Mouse (Mus musculus) heart, postnatal 4 days (tissue): ENCODE results near the gene Dcps. TPM values are rescaled to one million over a fixed set of nuclear protein-coding genes. Genes with fewer than 3 reads are reported as not detected.

ENCODE experiments used
- DNase-seq: peaks from one replicate; pipeline ENCODE4 v3.0.0; 2021
- total RNA-seq, 2 experiments: library from RNA; stranded (reverse); gene quantifications; 2 replicates each; pipeline ENCODE4 v1.2.3; 2021

Dcps gene
- total RNA-seq, result 10 to 100 TPM; 29.7 to 30.5 TPM

- DNase-seq, result peak; percentile 93
Measured at GRCm38 (mm10) chr9:35175251-35176123, at the start of gene Dcps. Gene Dcps, minus strand, starts transcription at chr9:35176061.

GRCm38 (mm10) chr9:35223466-35223865 is 47.6 kb upstream of the Dcps start:
- no peak for DNase-seq

GRCm38 (mm10) chr9:35217963-35218362 is 42.1 kb upstream of the Dcps start:
- DNase-seq, result no peak

- no peak for DNase-seq
Measured at GRCm38 (mm10) chr9:35211573-35212511, 36.0 kb upstream of the Dcps start.

- DNase-seq, result peak; percentile 99
Measured at GRCm38 (mm10) chr9:35210542-35211474, 34.9 kb upstream of the Dcps start, which contains the start of gene Foxred1. Gene Foxred1, minus strand, starts transcription at chr9:35211055.

- DNase-seq, result no peak
Measured at GRCm38 (mm10) chr9:35204421-35204820, 28.6 kb upstream of the Dcps start.

GRCm38 (mm10) chr9:35203536-35203935 is 27.7 kb upstream of the Dcps start:
- no peak for DNase-seq

GRCm38 (mm10) chr9:35200529-35201060 is 24.7 kb upstream of the Dcps start:
- DNase-seq, result no peak

GRCm38 (mm10) chr9:35199772-35200471 is 24.1 kb upstream of the Dcps start, which contains the start of the genes Srpr and Tirap:
Gene Srpr, plus strand, starts transcription at chr9:35200175.
Gene Tirap, minus strand, starts transcription at chr9:35200291.
- peak; percentile 97 for DNase-seq

- no peak for DNase-seq
Measured at GRCm38 (mm10) chr9:35198945-35199771, 23.3 kb upstream of the Dcps start.

GRCm38 (mm10) chr9:35198351-35198750 is 22.5 kb upstream of the Dcps start:
- DNase-seq, result no peak

- no peak for DNase-seq
Measured at GRCm38 (mm10) chr9:35197625-35198024, 21.8 kb upstream of the Dcps start.

- no peak for DNase-seq
Measured at GRCm38 (mm10) chr9:35194048-35194447, 18.2 kb upstream of the Dcps start.

- DNase-seq, result no peak
Measured at GRCm38 (mm10) chr9:35192983-35193542, 17.2 kb upstream of the Dcps start.

GRCm38 (mm10) chr9:35188700-35189099 is 12.8 kb upstream of the Dcps start:
- DNase-seq, result peak; percentile 75

GRCm38 (mm10) chr9:35187351-35187903 is 11.6 kb upstream of the Dcps start:
- DNase-seq, result no peak

GRCm38 (mm10) chr9:35186430-35186829 is 10.6 kb upstream of the Dcps start:
- DNase-seq, result no peak

GRCm38 (mm10) chr9:35183359-35183758 is 7.5 kb upstream of the Dcps start:
- DNase-seq, result no peak

- no peak for DNase-seq
Measured at GRCm38 (mm10) chr9:35182832-35183231, 7.0 kb upstream of the Dcps start.
